Mouse (Mus musculus): ENCODE results near the gene Serf2. TPM values are rescaled to one million over a fixed set of nuclear protein-coding genes. Genes with fewer than 3 reads are reported as not detected.
A peak's percentile ranks its signal among the peaks of the same experiment; 100 is the strongest.

The Serf2 gene
- polyA plus RNA-seq, 1 experiment from 2014 or later = 352 TPM

DNA sequence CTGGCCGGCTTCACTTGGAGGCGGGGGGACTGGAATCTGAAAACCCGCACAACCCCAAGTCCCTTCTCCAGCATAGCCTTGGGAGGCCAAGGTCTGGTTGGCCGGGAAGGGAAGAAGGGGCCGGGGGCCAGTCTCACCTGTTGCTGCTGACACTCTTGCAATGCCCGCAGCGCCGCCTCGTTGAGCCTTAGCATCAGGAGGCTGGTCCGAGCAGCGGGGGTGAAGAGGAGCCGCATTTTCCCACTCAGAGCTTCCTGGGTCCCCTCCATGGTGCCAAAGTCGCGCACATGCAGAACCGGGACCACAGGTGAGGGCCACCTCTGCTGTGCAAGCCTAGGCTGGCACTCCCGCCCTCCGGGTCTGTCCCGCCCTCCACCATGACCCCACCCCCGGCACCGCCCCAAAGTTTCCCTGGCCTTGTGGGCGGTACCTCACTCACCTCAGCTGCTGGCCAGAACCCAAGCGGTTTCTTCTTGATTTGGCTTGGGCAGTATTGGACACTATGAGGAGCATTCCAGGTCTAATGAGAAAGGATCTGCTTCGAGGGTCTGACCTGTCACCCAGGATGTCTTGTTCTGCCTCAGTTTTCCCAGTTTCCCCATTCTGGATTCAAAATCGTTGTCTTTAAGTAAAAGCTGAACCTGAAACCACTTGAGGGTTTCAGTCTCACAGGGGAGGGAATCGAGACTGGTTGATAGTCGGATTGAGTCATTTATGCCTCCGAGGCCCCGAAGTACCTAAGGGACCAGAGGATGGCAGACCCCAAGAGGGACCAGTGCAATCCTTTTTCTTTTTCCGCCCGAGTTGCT, 6.5 kb upstream of the Serf2 start:
- Histone ChIP-seq H3K36me3 (ENCODE audit: control insufficient read depth, insufficient read depth, low read length) (peaks cover 25% of the 10 kb centered on the region), H3K9ac (replicated peaks; ENCODE audit: low read length) (peak overlapping the region; percentile 12; the same call in 1 of the 2 replicates), H3K27me3 (ENCODE audit: control insufficient read depth, insufficient read depth, low read length) (peaks cover 25% of the 10 kb centered on the region), H3K4me1 (ENCODE audit: control insufficient read depth, insufficient read depth, low read length) (peaks cover 10% of the 10 kb centered on the region; the same call in 1 of the 2 replicates), H3K9me3 (ENCODE audit: control insufficient read depth, low read length) (no peaks in the 10 kb centered on the region), H3K27ac (replicated peaks; ENCODE audit: low read depth, low read length) (no peak overlapping the region), H3K4me2 (ENCODE audit: low read length) (peak overlapping the region; percentile 48), H3K4me3 (replicated peaks; ENCODE audit: low read depth, low read length) (peak overlapping the region; percentile 22)
- DNase-seq = no peak
- 2% methylated on average over 30 of the region's 30 CpGs for WGBS
- peak; percentile 20; the same call in 1 of the 2 replicates for ATAC-seq (ENCODE audit: low FRiP score, low TSS enrichment)

DNA sequence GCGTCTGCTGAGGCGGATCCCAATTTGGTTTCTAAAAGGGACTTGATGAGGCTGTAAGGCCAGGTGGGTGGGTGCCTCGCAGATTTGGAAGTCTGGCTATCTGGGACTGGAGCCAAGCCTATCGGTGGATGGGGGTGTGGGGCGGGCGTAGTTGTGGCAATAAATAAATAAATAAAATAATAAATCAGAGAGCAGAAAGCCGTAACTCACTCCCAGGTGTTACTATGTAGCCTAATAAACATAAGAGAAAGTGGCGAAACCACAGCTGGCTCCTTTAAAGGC, 6.0 kb upstream of the Serf2 start:
- Histone ChIP-seq H3K9me3 (ENCODE audit: control insufficient read depth, low read length) (no peaks in the 10 kb centered on the region), H3K4me2 (ENCODE audit: low read length) (peak overlapping the region; percentile 48), H3K36me3 (ENCODE audit: control insufficient read depth, insufficient read depth, low read length) (peaks cover 19% of the 10 kb centered on the region), H3K4me3 (replicated peaks; ENCODE audit: low read depth, low read length) (no peak overlapping the region), H3K27me3 (ENCODE audit: control insufficient read depth, insufficient read depth, low read length) (peaks cover 25% of the 10 kb centered on the region), H3K9ac (replicated peaks; ENCODE audit: low read length) (no peak overlapping the region), H3K27ac (replicated peaks; ENCODE audit: low read depth, low read length) (no peak overlapping the region), H3K4me1 (ENCODE audit: control insufficient read depth, insufficient read depth, low read length) (peaks cover 10% of the 10 kb centered on the region; the same call in 1 of the 2 replicates)
- DNase-seq = no peak
- no peak for ATAC-seq (ENCODE audit: low FRiP score, low TSS enrichment)
- 23% methylated on average over 8 of the region's 8 CpGs for WGBS

GRCm38 (mm10) chr2:121444178-121444577, 4.8 kb upstream of the Serf2 start, which contains the start of gene Ell3:
Gene Ell3 (minus strand): TSS chr2:121444278.
- Histone ChIP-seq H3K36me3 (ENCODE audit: control insufficient read depth, insufficient read depth, low read length) (peaks cover 8% of the 10 kb centered on the region), H3K9me3 (ENCODE audit: control insufficient read depth, low read length) (no peaks in the 10 kb centered on the region), H3K27me3 (ENCODE audit: control insufficient read depth, insufficient read depth, low read length) (peaks cover 25% of the 10 kb centered on the region), H3K4me3 (replicated peaks; ENCODE audit: low read depth, low read length) (no peak within 1 kb of the TSS), H3K27ac (replicated peaks; ENCODE audit: low read depth, low read length) (no peak within 1 kb of the TSS), H3K4me2 (ENCODE audit: low read length) (no peak within 1 kb of the TSS; the same call in 1 of the 2 replicates), H3K9ac (replicated peaks; ENCODE audit: low read length) (no peak within 1 kb of the TSS), H3K4me1 (ENCODE audit: control insufficient read depth, insufficient read depth, low read length) (peaks cover 10% of the 10 kb centered on the region; the same call in 1 of the 2 replicates)
- ATAC-seq (ENCODE audit: low FRiP score, low TSS enrichment) (no peak), DNase-seq (no peak)
- 88% methylated on average over 1 of the region's 1 CpGs for WGBS

GRCm38 (mm10) chr2:121445117-121445516, 3.9 kb upstream of the Serf2 start:
- ATAC-seq (ENCODE audit: low FRiP score, low TSS enrichment) (no peak), DNase-seq (no peak)
- Histone ChIP-seq H3K4me2 (ENCODE audit: low read length) (no peak overlapping the region), H3K4me1 (ENCODE audit: control insufficient read depth, insufficient read depth, low read length) (peaks cover 11% of the 10 kb centered on the region), H3K4me3 (replicated peaks; ENCODE audit: low read depth, low read length) (no peak overlapping the region), H3K36me3 (ENCODE audit: control insufficient read depth, insufficient read depth, low read length) (no peaks in the 10 kb centered on the region), H3K27me3 (ENCODE audit: control insufficient read depth, insufficient read depth, low read length) (peaks cover 25% of the 10 kb centered on the region), H3K27ac (replicated peaks; ENCODE audit: low read depth, low read length) (no peak overlapping the region), H3K9ac (replicated peaks; ENCODE audit: low read length) (no peak overlapping the region), H3K9me3 (ENCODE audit: control insufficient read depth, low read length) (no peaks in the 10 kb centered on the region)
- WGBS = 91% methylated on average over 3 of the region's 3 CpGs

GRCm38 (mm10) chr2:121446506-121446905, 2.5 kb upstream of the Serf2 start:
- Histone ChIP-seq H3K4me1 (ENCODE audit: control insufficient read depth, insufficient read depth, low read length) (peaks cover 22% of the 10 kb centered on the region), H3K4me3 (replicated peaks; ENCODE audit: low read depth, low read length) (no peak overlapping the region), H3K27me3 (ENCODE audit: control insufficient read depth, insufficient read depth, low read length) (peaks cover 17% of the 10 kb centered on the region), H3K9me3 (ENCODE audit: control insufficient read depth, low read length) (no peaks in the 10 kb centered on the region), H3K9ac (replicated peaks; ENCODE audit: low read length) (no peak overlapping the region), H3K27ac (replicated peaks; ENCODE audit: low read depth, low read length) (no peak overlapping the region), H3K4me2 (ENCODE audit: low read length) (no peak overlapping the region), H3K36me3 (ENCODE audit: control insufficient read depth, insufficient read depth, low read length) (peaks cover 5% of the 10 kb centered on the region; the same call in 1 of the 2 replicates)
- 80% methylated on average over 4 of the region's 4 CpGs for WGBS
- ATAC-seq (ENCODE audit: low FRiP score, low TSS enrichment) (no peak), DNase-seq (no peak)

DNA sequence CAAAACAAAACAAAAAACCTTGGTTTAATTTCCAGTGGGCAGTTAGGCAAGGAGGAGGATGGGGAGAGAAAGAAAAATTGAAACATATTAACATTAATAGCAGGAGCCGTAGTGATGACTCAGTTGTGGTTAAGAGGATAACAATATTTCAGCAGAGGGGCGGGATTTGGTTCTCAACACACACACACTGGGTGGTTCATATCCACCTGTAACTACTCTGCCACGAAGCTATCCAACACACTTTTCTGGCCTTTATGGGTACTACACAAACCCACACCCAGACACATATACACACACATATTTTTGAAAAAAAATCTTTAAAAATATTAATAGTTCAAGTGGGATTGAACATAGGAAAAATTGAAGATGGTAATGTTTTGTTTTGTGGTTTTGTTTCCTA, 2.0 kb upstream of the Serf2 start:
- 95% methylated on average over 3 of the region's 3 CpGs for WGBS
- ATAC-seq (ENCODE audit: low FRiP score, low TSS enrichment) = no peak
- Histone ChIP-seq H3K4me3 (replicated peaks; ENCODE audit: low read depth, low read length) (no peak overlapping the region), H3K9me3 (ENCODE audit: control insufficient read depth, low read length) (no peaks in the 10 kb centered on the region), H3K4me2 (ENCODE audit: low read length) (no peak overlapping the region), H3K27ac (replicated peaks; ENCODE audit: low read depth, low read length) (no peak overlapping the region), H3K9ac (replicated peaks; ENCODE audit: low read length) (no peak overlapping the region), H3K36me3 (ENCODE audit: control insufficient read depth, insufficient read depth, low read length) (peaks cover 7% of the 10 kb centered on the region; the same call in 1 of the 2 replicates), H3K4me1 (ENCODE audit: control insufficient read depth, insufficient read depth, low read length) (peaks cover 20% of the 10 kb centered on the region), H3K27me3 (ENCODE audit: control insufficient read depth, insufficient read depth, low read length) (peaks cover 12% of the 10 kb centered on the region)
- DNase-seq = no peak

GRCm38 (mm10) chr2:121448136-121448535, 859 bp upstream of the Serf2 start:
- peak overlapping the region; percentile 97 for H3K4me3 ChIP-seq (replicated peaks; ENCODE audit: low read depth, low read length)
- H3K27ac ChIP-seq (replicated peaks; ENCODE audit: low read depth, low read length) = 0 out of 2 replicates have a peak overlapping the region, but pooled peaks have one; percentile 55
- no peaks in the 10 kb centered on the region for H3K9me3 ChIP-seq (ENCODE audit: control insufficient read depth, low read length)
- 0 out of 2 replicates have a peak, but pooled peaks cover 1% of the 10 kb centered on the region for H3K27me3 ChIP-seq (ENCODE audit: control insufficient read depth, insufficient read depth, low read length)
- peaks cover 12% of the 10 kb centered on the region for H3K4me1 ChIP-seq (ENCODE audit: control insufficient read depth, insufficient read depth, low read length)
- H3K36me3 ChIP-seq (ENCODE audit: control insufficient read depth, insufficient read depth, low read length) = peaks cover 18% of the 10 kb centered on the region
- ATAC-seq (ENCODE audit: low FRiP score, low TSS enrichment) (no peak), DNase-seq (peak; percentile 56)
- H3K9ac ChIP-seq (replicated peaks; ENCODE audit: low read length) = 0 out of 2 replicates have a peak overlapping the region, but pooled peaks have one; percentile 50
- peak overlapping the region; percentile 61 for H3K4me2 ChIP-seq (ENCODE audit: low read length)
- WGBS = 14% methylated on average over 9 of the region's 9 CpGs

DNA sequence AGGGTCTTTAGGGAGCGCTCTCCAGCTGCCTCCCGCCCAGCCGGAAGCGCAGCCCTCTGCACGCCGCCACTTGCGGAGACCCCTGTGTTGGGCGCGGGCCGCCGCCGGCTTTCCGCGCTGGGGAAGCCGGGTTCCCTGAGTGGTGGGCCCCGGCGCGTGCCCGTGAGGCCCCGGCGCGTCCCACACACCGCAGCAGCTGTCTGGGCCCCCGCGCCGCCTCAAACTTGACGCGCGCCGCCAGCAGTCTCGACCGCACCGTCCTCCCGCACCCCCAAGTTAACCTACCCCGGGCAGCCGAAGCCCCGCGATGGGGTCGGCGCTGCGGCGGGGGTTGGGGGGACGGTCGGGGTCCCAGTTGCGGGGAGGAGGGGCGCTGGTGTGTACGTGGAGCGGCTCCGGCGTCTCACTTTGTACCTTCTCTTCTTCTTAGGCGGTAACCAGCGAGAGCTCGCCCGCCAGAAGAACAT, 583 bp downstream of the Serf2 start:
- WGBS = under 1% methylated on average over 37 of the region's 54 CpGs
- H3K4me3 ChIP-seq (replicated peaks; ENCODE audit: low read depth, low read length) = peak overlapping the region; percentile 97
- ATAC-seq (ENCODE audit: low FRiP score, low TSS enrichment) (peak; percentile 72), DNase-seq (no peak)
- H3K36me3 ChIP-seq (ENCODE audit: control insufficient read depth, insufficient read depth, low read length) = peaks cover 23% of the 10 kb centered on the region
- no peaks in the 10 kb centered on the region for H3K27me3 ChIP-seq (ENCODE audit: control insufficient read depth, insufficient read depth, low read length)
- H3K4me2 ChIP-seq (ENCODE audit: low read length) = peak overlapping the region; percentile 61
- H3K9me3 ChIP-seq (ENCODE audit: control insufficient read depth, low read length) = no peaks in the 10 kb centered on the region
- peak overlapping the region; percentile 80 for H3K9ac ChIP-seq (replicated peaks; ENCODE audit: low read length)
- peaks cover 12% of the 10 kb centered on the region for H3K4me1 ChIP-seq (ENCODE audit: control insufficient read depth, insufficient read depth, low read length)
- H3K27ac ChIP-seq (replicated peaks; ENCODE audit: low read depth, low read length) = peak overlapping the region; percentile 93

- ATAC-seq (ENCODE audit: low FRiP score, low TSS enrichment) = no peak
- no peak for DNase-seq
- Histone ChIP-seq H3K4me1 (ENCODE audit: control insufficient read depth, insufficient read depth, low read length) (peaks cover 12% of the 10 kb centered on the region), H3K27ac (replicated peaks; ENCODE audit: low read depth, low read length) (peak overlapping the region; percentile 93), H3K9ac (replicated peaks; ENCODE audit: low read length) (peak overlapping the region; percentile 80), H3K27me3 (ENCODE audit: control insufficient read depth, insufficient read depth, low read length) (no peaks in the 10 kb centered on the region), H3K4me2 (ENCODE audit: low read length) (peak overlapping the region; percentile 61), H3K9me3 (ENCODE audit: control insufficient read depth, low read length) (no peaks in the 10 kb centered on the region), H3K4me3 (replicated peaks; ENCODE audit: low read depth, low read length) (peak overlapping the region; percentile 97), H3K36me3 (ENCODE audit: control insufficient read depth, insufficient read depth, low read length) (peaks cover 24% of the 10 kb centered on the region)
- 4% methylated on average over 7 of the region's 7 CpGs for WGBS
Observed at GRCm38 (mm10) chr2:121450093-121450492, 1.1 kb downstream of the Serf2 start.
